Mouse (Mus musculus) stomach, embryonic 15.5 days (tissue): Measurements from ENCODE around the gene Gm2956. TPM values are rescaled to one million over a fixed set of nuclear protein-coding genes. Genes with fewer than 3 reads are reported as not detected.
"Not testable (repeated sequence)": the region's sequence is repeated elsewhere in the genome, so short reads cannot be mapped to it uniquely, and the experiment has no call there.

Experiments used
- ATAC-seq: fragments of 200-750 bp; cut with Nextera tagmentation; 2 replicates; pipeline ENCODE4 v1.8.0; 2017; ENCODE audit warnings: low read depth, moderate number of reproducible peaks, moderate TSS enrichment; ENCODE audit not compliant: insufficient read depth, low FRiP score
- H3K27ac ChIP-seq: fragments of 300-500 bp; sonication (generic); 2 replicates; pipeline ENCODE4 v1.5.1; 2015; ENCODE audit warnings: mild to moderate bottlenecking, inconsistent platforms
- H3K27me3 ChIP-seq: fragments of 300-500 bp; sonication (generic); replicated peaks from 2 replicates; pipeline ENCODE4 v1.6.1; 2015; ENCODE audit warnings: inconsistent platforms
- H3K36me3 ChIP-seq: fragments of 300-500 bp; sonication (generic); 2 replicates; pipeline ENCODE4 v1.6.1; 2015; ENCODE audit warnings: inconsistent platforms
- H3K4me1 ChIP-seq: fragments of 300-500 bp; sonication (generic); 2 replicates; pipeline ENCODE4 v1.6.1; 2015; ENCODE audit warnings: inconsistent platforms
- H3K4me2 ChIP-seq: fragments of 300-500 bp; sonication (generic); 2 replicates; pipeline ENCODE4 v1.6.1; 2015; ENCODE audit warnings: mild to moderate bottlenecking, inconsistent platforms
- H3K4me3 ChIP-seq: fragments of 300-500 bp; sonication (generic); replicated peaks from 2 replicates; pipeline ENCODE4 v1.5.1; 2015; ENCODE audit warnings: inconsistent platforms
- H3K9ac ChIP-seq: fragments of 300-500 bp; sonication (generic); 2 replicates; pipeline ENCODE4 v1.6.1; 2015; ENCODE audit warnings: inconsistent platforms
- H3K9me3 ChIP-seq: fragments of 300-500 bp; sonication (generic); 2 replicates; pipeline ENCODE4 v1.6.1; 2016; ENCODE audit warnings: inconsistent platforms
- WGBS: fragments of 180-500 bp; shearing (Covaris S2); methylation state at CpG from one replicate; pipeline ENCODE4 v1.1.7; 2015; 5-methylcytosine and 5-hydroxymethylcytosine counted together
- polyA plus RNA-seq: library from polyadenylated mRNA; unstranded; fragments of >200 nt; fragmentation: Nextera tagmentation; extraction: Ambion mirVana; gene quantifications from 2 replicates; pipeline ENCODE4 v1.2.1, GENCODE M21; 2015

Gene Gm2956
- not detected in 2 replicates for polyA plus RNA-seq

- Histone ChIP-seq H3K4me2 (peak within 1 kb of the TSS; percentile 57), H3K4me3 (peak within 1 kb of the TSS; percentile 37)
- H3K27ac ChIP-seq, H3K9me3 ChIP-seq, H3K36me3 ChIP-seq, H3K9ac ChIP-seq, ATAC-seq, H3K27me3 ChIP-seq, H3K4me1 ChIP-seq: not testable (repeated sequence)
- WGBS, result 3% methylated on average over 4 of the region's 37 CpGs
These were observed at the start of gene Gm2956 for GRCm38 (mm10) chr14:3332087-3332677. Gm2956 (plus strand) TSS chr14:3332627.

GRCm38 (mm10) chr14:3333406-3333805 is 979 bp downstream of the Gm2956 start:
- H3K4me1 ChIP-seq, H3K9ac ChIP-seq, H3K27ac ChIP-seq, H3K9me3 ChIP-seq, H3K27me3 ChIP-seq, H3K36me3 ChIP-seq, H3K4me3 ChIP-seq, ATAC-seq: not testable (repeated sequence)
- WGBS, result 6% methylated on average over 6 of the region's 8 CpGs
- H3K4me2 ChIP-seq, result peak overlapping the region; percentile 25; the same call in 1 of the 2 replicates

- H3K9ac ChIP-seq, H3K4me2 ChIP-seq, ATAC-seq, H3K4me3 ChIP-seq, H3K4me1 ChIP-seq, H3K27me3 ChIP-seq, H3K36me3 ChIP-seq, H3K27ac ChIP-seq, H3K9me3 ChIP-seq: not testable (repeated sequence)
- WGBS, result no CpG with 5 or more reads among the region's 2 CpGs
These were observed 62.4 kb downstream of the Gm2956 start, which contains the start of gene Gm10413 for GRCm38 (mm10) chr14:3394793-3395192. Gm10413 (plus strand) TSS chr14:3395093.

Other genes with a start within 250 kb of the Gm2956 start
- not detected in 2 replicates for gene Gm10340, start 198.6 kb upstream of the Gm2956 start, polyA plus RNA-seq
- gene Gm5795, start 144.4 kb upstream of the Gm2956 start, polyA plus RNA-seq, result not detected in 2 replicates
- gene D830030K20Rik, start 124.1 kb upstream of the Gm2956 start, polyA plus RNA-seq, result 5.2 and 5.7 TPM in 2 replicates
- not detected in 2 replicates for gene Gm10413, start 62.5 kb downstream of the Gm2956 start, polyA plus RNA-seq
- gene Gm10409, start 80.0 kb downstream of the Gm2956 start, polyA plus RNA-seq, result 0.62 and 0.64 TPM in 2 replicates
- gene Gm3005, start 95.5 kb downstream of the Gm2956 start, polyA plus RNA-seq, result 0.35 and 0.40 TPM in 2 replicates
- not detected in 2 replicates for gene Gm10408, start 116.8 kb downstream of the Gm2956 start, polyA plus RNA-seq